Mouse (Mus musculus) T-cell, adult 2 months (primary cell): ENCODE measurements around the gene L3mbtl1.
"Not testable (repeated sequence)": the region's sequence is repeated elsewhere in the genome, so short reads cannot be mapped to it uniquely, and the experiment has no call there.

Experiments used
- DNase-seq: peaks from one replicate; pipeline ENCODE4 v3.0.0; 2022; ENCODE audit warnings: low spot score

Gene L3mbtl1

DNA sequence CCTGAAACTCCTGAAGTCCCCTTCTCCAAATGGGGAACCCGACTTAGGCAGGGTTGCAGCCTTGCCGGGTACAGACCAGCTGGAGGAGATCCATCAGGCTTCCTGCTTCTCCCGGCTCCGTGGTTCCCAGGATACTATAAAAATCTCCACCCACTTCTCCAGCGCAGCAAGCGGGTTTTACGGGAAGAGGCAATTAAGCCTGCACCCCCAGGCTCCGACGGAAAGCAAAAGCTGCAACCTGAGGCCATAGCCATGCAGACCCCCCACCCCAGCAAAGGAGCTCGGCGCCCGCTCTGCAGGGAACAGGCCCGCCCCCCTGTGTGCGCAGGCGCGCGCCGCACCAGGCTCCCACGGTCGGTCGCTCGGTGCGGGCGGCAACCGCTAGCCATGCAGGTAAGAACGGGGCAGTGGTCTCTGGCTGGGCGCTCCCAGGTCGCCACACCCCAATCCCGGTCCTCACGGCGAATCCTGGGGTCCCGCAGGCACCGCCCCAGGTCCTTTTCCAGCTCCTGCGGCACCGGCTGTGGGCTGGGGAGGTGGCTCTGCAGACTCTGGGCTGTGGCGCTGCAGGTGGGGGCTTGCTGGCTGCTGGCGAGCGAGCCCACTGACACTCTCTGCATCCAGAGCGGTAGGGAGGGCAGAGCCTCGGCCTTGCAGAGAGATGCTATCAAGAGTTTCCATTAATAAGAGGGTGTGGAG, at the start of gene L3mbtl1:
TSS of gene L3mbtl1 (plus strand) at position 325 of the 699 bp plus-strand sequence.
- DNase-seq = peak; percentile 15

GRCm38 (mm10) chr2:162899256-162899655, 44.0 kb upstream of the L3mbtl1 start:
- not testable (repeated sequence) for DNase-seq

DNA sequence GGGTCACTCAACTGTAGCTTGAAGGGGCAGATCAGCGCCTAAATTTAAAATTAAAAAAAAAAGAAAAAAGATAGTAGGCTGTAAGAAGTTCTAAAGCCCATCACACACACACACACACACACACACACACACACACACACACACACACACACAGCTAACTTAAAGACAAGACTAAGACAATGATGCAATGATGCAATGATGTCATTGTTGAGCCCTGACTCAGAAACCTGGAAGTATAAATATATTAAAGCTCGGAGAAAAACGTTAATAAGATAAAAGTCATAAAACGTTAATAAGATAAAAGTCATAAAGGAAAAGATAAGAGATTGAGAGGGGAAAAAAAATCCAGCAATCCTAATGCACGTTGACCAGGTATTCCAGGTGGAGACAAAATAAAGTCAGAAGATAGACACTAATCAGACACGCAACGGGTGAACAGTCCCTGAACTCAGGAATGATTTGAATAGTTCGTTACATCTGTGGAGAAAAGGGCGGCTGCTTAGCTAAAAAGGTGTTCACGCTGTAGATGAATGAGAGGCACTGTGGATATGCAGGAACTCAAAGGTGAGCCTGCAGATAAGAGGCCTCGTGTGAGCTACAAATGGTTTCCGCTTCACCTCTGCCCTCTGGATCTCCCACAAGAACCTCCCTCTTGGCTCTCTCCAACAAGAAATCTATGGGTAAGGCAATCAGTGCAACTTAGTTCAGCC, 43.2 kb upstream of the L3mbtl1 start:
- DNase-seq = no peak

GRCm38 (mm10) chr2:162900590-162900916, 42.7 kb upstream of the L3mbtl1 start:
- DNase-seq = no peak

DNA sequence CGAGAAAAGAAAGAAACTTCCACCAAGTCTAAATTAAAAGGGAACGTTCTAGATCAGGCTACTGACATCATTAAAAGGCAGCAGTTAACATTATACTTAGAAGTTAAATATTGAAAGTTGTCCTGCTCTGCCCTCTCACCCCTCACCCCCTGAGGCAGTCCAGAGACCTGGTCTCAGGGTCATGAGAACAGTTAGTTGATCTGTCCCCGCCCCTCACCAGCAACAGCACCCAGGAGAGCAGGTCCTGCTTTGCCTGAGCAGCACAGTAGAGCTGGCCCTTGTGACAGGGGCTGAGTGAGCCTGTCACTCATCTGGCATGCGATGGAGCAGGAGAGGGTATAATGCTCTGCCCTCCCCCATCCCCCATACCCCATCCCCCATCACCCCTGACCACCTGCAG, 37.4 kb upstream of the L3mbtl1 start:
- no peak for DNase-seq

- no peak for DNase-seq
Measured at GRCm38 (mm10) chr2:162908052-162908491, 35.2 kb upstream of the L3mbtl1 start.

DNA sequence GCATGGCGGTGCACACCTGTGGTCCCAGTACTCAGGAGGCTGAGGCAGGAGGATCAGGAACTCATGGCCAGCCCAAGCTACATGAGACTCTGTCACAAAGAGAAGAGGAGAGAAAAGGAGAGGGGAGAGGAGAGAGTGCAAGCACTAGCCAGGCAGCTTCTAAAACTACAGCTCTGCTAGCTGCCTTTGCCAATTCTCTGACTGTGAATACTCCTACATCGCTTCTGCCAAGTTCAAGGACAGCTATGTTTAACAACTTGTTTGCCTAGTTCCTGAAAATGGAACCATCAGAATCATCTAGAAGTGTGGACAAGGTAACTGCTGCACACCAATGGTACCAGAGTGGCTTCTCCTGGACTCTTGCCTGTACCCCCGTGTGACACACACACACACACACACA, 29.2 kb upstream of the L3mbtl1 start:
- DNase-seq = no peak

DNA sequence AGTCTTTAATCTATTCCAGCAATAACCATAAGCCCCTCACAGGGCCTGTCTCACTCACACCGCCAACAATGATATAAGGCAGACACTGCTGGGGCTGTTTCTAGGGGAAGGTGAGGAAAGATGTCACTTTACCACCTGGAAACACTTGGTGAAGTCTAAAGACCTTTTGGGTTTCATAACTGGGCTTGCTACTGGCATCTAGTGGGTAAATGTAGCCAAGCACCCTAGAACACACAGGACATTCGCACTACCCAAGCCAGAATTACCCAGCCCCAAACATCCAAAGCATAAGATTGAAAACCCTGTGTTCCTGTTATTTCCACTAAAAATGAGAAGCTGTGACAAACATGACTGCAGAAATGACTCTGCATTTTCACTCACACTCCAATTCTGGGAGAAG, 28.8 kb upstream of the L3mbtl1 start:
- no peak for DNase-seq

DNA sequence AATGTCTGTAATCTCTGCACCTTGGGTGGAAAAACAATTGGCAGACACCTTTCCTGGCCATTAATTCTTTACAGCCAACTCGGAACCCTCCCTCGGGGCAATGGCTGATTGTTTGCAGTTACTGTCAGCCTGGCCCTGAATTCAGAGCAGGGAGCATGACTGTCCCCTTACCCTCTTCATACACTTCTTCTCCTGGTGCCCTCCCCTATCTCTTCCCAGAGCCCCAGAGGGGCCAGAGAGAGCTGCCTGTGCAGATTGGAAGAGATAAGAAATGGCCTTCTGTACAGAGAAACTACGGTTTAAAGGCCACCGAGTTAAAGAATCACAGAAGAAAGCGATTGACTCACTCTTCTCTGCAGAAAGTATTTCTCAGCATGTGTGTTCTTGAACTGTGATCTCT, 23.3 kb upstream of the L3mbtl1 start:
- DNase-seq = no peak

DNA sequence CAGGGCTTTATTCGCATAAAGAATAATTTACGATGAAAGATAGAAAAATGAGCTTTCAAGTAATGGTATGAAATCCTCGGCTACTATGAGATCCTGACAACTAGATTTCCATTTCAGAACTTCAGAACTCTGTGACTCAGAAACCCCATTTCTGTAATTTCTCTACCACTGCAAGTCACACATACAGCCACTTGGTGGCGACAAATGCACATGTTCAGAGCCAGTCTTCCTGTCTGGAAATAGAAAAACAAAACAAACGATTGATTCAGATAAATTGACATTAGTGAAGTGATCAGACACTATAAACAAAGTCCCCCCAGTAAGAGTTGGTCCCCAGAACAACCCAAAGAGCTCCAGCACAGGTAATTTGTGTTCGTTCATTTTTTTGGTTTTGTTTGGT, 21.1 kb upstream of the L3mbtl1 start:
- DNase-seq = peak; percentile 53

- DNase-seq = no peak
Measured at GRCm38 (mm10) chr2:162922834-162923233, 20.4 kb upstream of the L3mbtl1 start.

DNA sequence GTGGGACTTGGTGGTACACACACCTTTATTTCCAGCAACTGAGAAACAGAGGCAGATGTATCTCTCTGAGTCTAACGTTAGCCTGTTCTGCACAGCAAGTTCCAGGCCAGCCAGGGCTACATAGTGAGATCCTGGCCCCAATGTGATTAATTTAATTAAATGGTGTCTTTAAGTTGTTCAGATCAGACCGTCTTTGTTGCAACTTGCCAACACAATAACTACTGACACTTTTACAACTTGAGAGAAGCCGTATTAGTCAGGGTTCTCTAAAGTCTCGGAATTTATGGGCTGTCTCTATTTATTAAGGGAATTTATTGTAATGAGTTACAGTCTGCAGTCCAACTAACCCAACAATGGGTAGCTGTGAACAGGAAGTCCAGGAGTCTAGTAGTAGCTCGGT, 19.1 kb upstream of the L3mbtl1 start:
- no peak for DNase-seq

DNA sequence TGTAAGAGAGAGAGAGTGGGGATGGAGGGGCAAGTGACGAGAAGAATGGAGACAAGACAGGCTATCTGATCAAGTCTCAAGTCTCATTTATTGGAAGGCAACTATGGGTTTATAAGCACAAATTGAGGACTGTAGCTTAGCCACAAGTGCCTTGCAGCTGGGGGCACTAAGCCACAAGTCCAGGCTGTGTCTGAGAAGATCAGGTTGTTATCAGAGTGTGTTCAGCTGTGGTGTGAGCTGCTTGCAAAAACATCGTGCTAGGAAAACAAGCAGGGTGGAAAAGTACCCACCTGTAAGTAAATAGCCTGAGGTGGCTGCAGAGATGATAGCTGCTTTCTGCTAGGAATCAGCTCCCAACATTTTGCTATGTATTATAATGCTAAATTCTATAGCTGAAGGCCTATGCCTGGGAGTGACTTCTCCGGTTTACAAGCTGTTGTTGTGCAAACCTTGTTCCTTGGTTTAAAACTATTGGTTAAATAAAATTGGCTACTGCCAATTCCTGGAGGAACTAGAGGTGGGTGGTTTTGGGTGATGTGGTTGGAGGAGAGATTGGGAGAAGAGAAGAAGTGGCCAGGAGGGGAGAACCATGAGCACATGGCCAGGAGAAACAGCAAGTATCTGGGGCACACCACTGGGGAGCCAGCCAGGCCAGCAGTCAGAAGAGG, 15.2 kb upstream of the L3mbtl1 start:
- DNase-seq = no peak

- DNase-seq = no peak
Measured at GRCm38 (mm10) chr2:162929704-162930103, 13.6 kb upstream of the L3mbtl1 start.

DNA sequence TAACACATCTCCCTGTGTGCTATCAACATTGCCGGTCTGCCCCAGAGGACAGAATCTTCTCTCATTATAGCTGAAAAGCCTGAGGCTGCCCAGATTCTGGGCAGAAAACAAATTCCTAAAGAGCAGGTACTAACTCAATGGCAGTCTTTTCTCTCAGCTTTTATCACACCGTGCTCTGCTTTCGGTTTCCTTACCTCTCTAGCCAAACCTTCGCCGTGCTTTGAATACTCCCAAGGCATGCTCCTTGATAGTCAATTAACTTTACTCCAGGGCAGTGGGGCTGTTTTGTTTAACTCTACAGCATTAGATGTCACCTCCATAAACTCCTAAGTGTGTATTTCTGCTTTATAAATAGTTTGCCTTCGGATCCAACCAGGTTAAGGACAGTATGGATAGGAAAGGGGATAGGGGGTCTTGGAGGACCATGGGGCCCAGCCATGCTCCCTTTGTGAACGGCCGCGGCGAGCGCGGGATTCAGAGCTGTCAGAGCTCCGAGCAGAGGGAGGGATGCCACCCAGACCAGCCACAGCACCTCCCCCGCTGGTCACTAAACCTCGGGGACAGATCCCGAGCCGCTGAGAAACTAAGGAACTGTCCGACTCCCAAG, 12.7 kb upstream of the L3mbtl1 start:
- DNase-seq = peak; percentile 51

GRCm38 (mm10) chr2:162931123-162931673, 12.1 kb upstream of the L3mbtl1 start, which contains the start of gene Srsf6:
TSS of gene Srsf6 (plus strand) at chr2:162931528.
- peak; percentile 87 for DNase-seq

GRCm38 (mm10) chr2:162931674-162932650, 11.3 kb upstream of the L3mbtl1 start:
- DNase-seq = peak; percentile 61

- DNase-seq = no peak
Measured at GRCm38 (mm10) chr2:162932706-162933105, 10.6 kb upstream of the L3mbtl1 start.

- no peak for DNase-seq
Measured at GRCm38 (mm10) chr2:162934421-162934820, 8.9 kb upstream of the L3mbtl1 start.

DNA sequence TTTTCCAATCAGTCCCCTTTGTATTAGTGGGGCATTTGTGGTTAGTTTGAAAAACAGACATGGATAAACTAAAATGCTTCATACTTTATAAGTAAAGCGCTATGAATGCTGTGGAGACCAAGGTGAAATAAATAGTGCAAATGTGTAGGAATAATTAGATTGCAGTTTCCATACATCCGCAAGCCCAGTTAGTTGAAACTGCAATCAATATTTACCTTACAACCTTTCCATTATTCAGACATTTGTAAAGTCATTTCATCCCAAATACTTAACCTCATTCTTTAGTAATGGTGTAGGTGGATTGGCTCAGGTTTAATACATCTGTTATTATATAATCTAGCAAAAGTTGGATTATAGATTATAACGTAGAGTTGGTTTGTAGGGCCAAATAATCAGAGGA, 7.6 kb upstream of the L3mbtl1 start:
- no peak for DNase-seq

GRCm38 (mm10) chr2:162939562-162939961, 3.7 kb upstream of the L3mbtl1 start:
- DNase-seq = no peak
